Mouse (Mus musculus) heart, embryonic 13.5 days (tissue): Measurements from ENCODE around the gene Efna5. TPM values are rescaled to one million over a fixed set of nuclear protein-coding genes. Genes with fewer than 3 reads are reported as not detected.
A peak's percentile ranks its signal among the peaks of the same experiment; 100 is the strongest.

Source experiments
- ATAC-seq: fragments of 200-750 bp; cut with Nextera tagmentation; 2 replicates; pipeline ENCODE4 v1.8.0; 2017; ENCODE audit warnings: moderate TSS enrichment; ENCODE audit not compliant: insufficient number of reproducible peaks, low FRiP score, low TSS enrichment; ENCODE audit errors: extremely low read depth
- H3K27ac ChIP-seq: fragments of 300-500 bp; sonication (generic); replicated peaks from 2 replicates; pipeline ENCODE4 v1.5.1; 2015; ENCODE audit warnings: moderate library complexity, mild to moderate bottlenecking, inconsistent platforms
- H3K27me3 ChIP-seq: fragments of 300-500 bp; sonication (generic); replicated peaks from 2 replicates; pipeline ENCODE4 v1.6.1; 2015; ENCODE audit warnings: mild to moderate bottlenecking, inconsistent platforms
- H3K36me3 ChIP-seq: fragments of 300-500 bp; sonication (generic); 2 replicates; pipeline ENCODE4 v1.6.1; 2015; ENCODE audit warnings: mild to moderate bottlenecking, inconsistent platforms
- H3K4me1 ChIP-seq: fragments of 300-500 bp; sonication (generic); 2 replicates; pipeline ENCODE4 v1.6.1; 2015; ENCODE audit warnings: inconsistent platforms
- H3K4me2 ChIP-seq: fragments of 300-500 bp; sonication (generic); 2 replicates; pipeline ENCODE4 v1.6.1; 2015; ENCODE audit warnings: inconsistent platforms, mild to moderate bottlenecking, moderate library complexity
- H3K4me3 ChIP-seq: fragments of 300-500 bp; sonication (generic); 2 replicates; pipeline ENCODE4 v1.5.1; 2015; ENCODE audit warnings: moderate library complexity, mild to moderate bottlenecking, inconsistent platforms
- H3K9ac ChIP-seq: fragments of 300-500 bp; sonication (generic); 2 replicates; pipeline ENCODE4 v1.6.1; 2015; ENCODE audit warnings: inconsistent platforms, mild to moderate bottlenecking, moderate library complexity
- H3K9me3 ChIP-seq: fragments of 300-500 bp; sonication (generic); 2 replicates; pipeline ENCODE4 v1.6.1; 2016; ENCODE audit warnings: inconsistent platforms
- WGBS: fragments of 180-500 bp; shearing (Covaris S2); methylation state at CpG from one replicate; pipeline ENCODE4 v1.1.7; 2015; ENCODE audit warnings: mixed read lengths; 5-methylcytosine and 5-hydroxymethylcytosine counted together
- polyA plus RNA-seq: library from polyadenylated mRNA; unstranded; fragments of >200 nt; fragmentation: Nextera tagmentation; extraction: Ambion mirVana; gene quantifications from 2 replicates; pipeline ENCODE4 v1.2.1, GENCODE M21; 2015

Gene Efna5
- polyA plus RNA-seq, 1 experiment from 2014 or later: 22.0 TPM

- Histone ChIP-seq H3K4me2 (no peak overlapping the region), H3K4me3 (no peak overlapping the region), H3K36me3 (no peaks in the 10 kb centered on the region), H3K9ac (no peak overlapping the region), H3K4me1 (peaks cover 46% of the 10 kb centered on the region), H3K27ac (no peak overlapping the region), H3K27me3 (no peaks in the 10 kb centered on the region), H3K9me3 (no peaks in the 10 kb centered on the region)
- 90% methylated on average over 3 of the region's 3 CpGs for WGBS
- ATAC-seq: no peak
Observed at GRCm38 (mm10) chr17:62721595-62721994, 159.5 kb downstream of the Efna5 start.

GRCm38 (mm10) chr17:62720740-62721450 lies 160.2 kb downstream of the Efna5 start:
- WGBS: 47% methylated on average over 20 of the region's 20 CpGs
- H3K27me3 ChIP-seq: no peaks in the 10 kb centered on the region
- H3K36me3 ChIP-seq: no peaks in the 10 kb centered on the region
- no peak overlapping the region for H3K9ac ChIP-seq
- no peak for ATAC-seq
- no peak overlapping the region for H3K4me3 ChIP-seq
- no peaks in the 10 kb centered on the region for H3K9me3 ChIP-seq
- peak overlapping the region; percentile 6; the same call in 1 of the 2 replicates for H3K4me2 ChIP-seq
- no peak overlapping the region for H3K27ac ChIP-seq
- peaks cover 43% of the 10 kb centered on the region for H3K4me1 ChIP-seq

- Histone ChIP-seq H3K9me3 (no peaks in the 10 kb centered on the region), H3K4me1 (peaks cover 35% of the 10 kb centered on the region), H3K27me3 (no peaks in the 10 kb centered on the region), H3K4me3 (no peak overlapping the region), H3K36me3 (no peaks in the 10 kb centered on the region), H3K27ac (no peak overlapping the region), H3K4me2 (no peak overlapping the region), H3K9ac (no peak overlapping the region)
- WGBS: 51% methylated on average over 12 of the region's 12 CpGs
- ATAC-seq: no peak
Observed at GRCm38 (mm10) chr17:62717426-62718131, 163.5 kb downstream of the Efna5 start.

GRCm38 (mm10) chr17:62713455-62713854 lies 167.7 kb downstream of the Efna5 start:
- Histone ChIP-seq H3K36me3 (no peaks in the 10 kb centered on the region), H3K27me3 (no peaks in the 10 kb centered on the region), H3K4me3 (no peak overlapping the region), H3K4me2 (no peak overlapping the region), H3K4me1 (peaks cover 12% of the 10 kb centered on the region), H3K27ac (no peak overlapping the region), H3K9ac (no peak overlapping the region), H3K9me3 (no peaks in the 10 kb centered on the region)
- no peak for ATAC-seq
- 42% methylated on average over 3 of the region's 3 CpGs for WGBS

- Histone ChIP-seq H3K27me3 (no peaks in the 10 kb centered on the region), H3K4me1 (peaks cover 15% of the 10 kb centered on the region), H3K36me3 (no peaks in the 10 kb centered on the region), H3K9me3 (no peaks in the 10 kb centered on the region), H3K4me2 (no peak overlapping the region), H3K9ac (no peak overlapping the region), H3K4me3 (no peak overlapping the region), H3K27ac (no peak overlapping the region)
- 64% methylated on average over 6 of the region's 6 CpGs for WGBS
- no peak for ATAC-seq
Observed at GRCm38 (mm10) chr17:62706418-62706817, 174.7 kb downstream of the Efna5 start.

- Histone ChIP-seq H3K9ac (no peak overlapping the region), H3K27me3 (no peaks in the 10 kb centered on the region), H3K4me3 (no peak overlapping the region), H3K4me2 (no peak overlapping the region), H3K4me1 (peaks cover 23% of the 10 kb centered on the region), H3K27ac (no peak overlapping the region), H3K36me3 (no peaks in the 10 kb centered on the region), H3K9me3 (no peaks in the 10 kb centered on the region)
- 58% methylated on average over 9 of the region's 9 CpGs for WGBS
- ATAC-seq: no peak
Observed at GRCm38 (mm10) chr17:62702020-62702814, 178.9 kb downstream of the Efna5 start.

GRCm38 (mm10) chr17:62700791-62701602 lies 180.1 kb downstream of the Efna5 start:
- Histone ChIP-seq H3K27ac (no peak overlapping the region), H3K4me2 (no peak overlapping the region), H3K27me3 (no peaks in the 10 kb centered on the region), H3K4me3 (no peak overlapping the region), H3K4me1 (peaks cover 23% of the 10 kb centered on the region), H3K9me3 (no peaks in the 10 kb centered on the region), H3K9ac (no peak overlapping the region), H3K36me3 (no peaks in the 10 kb centered on the region)
- WGBS: 62% methylated on average over 9 of the region's 9 CpGs
- no peak for ATAC-seq

- H3K9ac ChIP-seq: no peak overlapping the region
- ATAC-seq: no peak
- H3K4me2 ChIP-seq: no peak overlapping the region
- H3K9me3 ChIP-seq: no peaks in the 10 kb centered on the region
- 75% methylated on average over 9 of the region's 9 CpGs for WGBS
- peaks cover 32% of the 10 kb centered on the region for H3K4me1 ChIP-seq
- H3K27ac ChIP-seq: no peak overlapping the region
- H3K4me3 ChIP-seq: no peak overlapping the region
- H3K36me3 ChIP-seq: no peaks in the 10 kb centered on the region
- H3K27me3 ChIP-seq: no peaks in the 10 kb centered on the region
Observed at GRCm38 (mm10) chr17:62694958-62695437, 186.1 kb downstream of the Efna5 start.

- Histone ChIP-seq H3K4me1 (peaks cover 48% of the 10 kb centered on the region), H3K27me3 (no peaks in the 10 kb centered on the region), H3K27ac (no peak overlapping the region), H3K9ac (no peak overlapping the region), H3K9me3 (no peaks in the 10 kb centered on the region), H3K4me3 (no peak overlapping the region), H3K4me2 (no peak overlapping the region), H3K36me3 (no peaks in the 10 kb centered on the region)
- WGBS: 23% methylated on average over 4 of the region's 4 CpGs
- no peak for ATAC-seq
Observed at GRCm38 (mm10) chr17:62692242-62692641, 188.9 kb downstream of the Efna5 start.

GRCm38 (mm10) chr17:62691201-62691715 lies 189.9 kb downstream of the Efna5 start:
- H3K4me3 ChIP-seq: no peak overlapping the region
- no peaks in the 10 kb centered on the region for H3K36me3 ChIP-seq
- no peaks in the 10 kb centered on the region for H3K9me3 ChIP-seq
- H3K4me2 ChIP-seq: no peak overlapping the region
- no peak overlapping the region for H3K9ac ChIP-seq
- ATAC-seq: no peak
- H3K4me1 ChIP-seq: peaks cover 52% of the 10 kb centered on the region
- WGBS: 86% methylated on average over 4 of the region's 4 CpGs
- no peaks in the 10 kb centered on the region for H3K27me3 ChIP-seq
- H3K27ac ChIP-seq: no peak overlapping the region
